Mouse (Mus musculus): ENCODE measurements at regions not wholly inside any gene's neighbourhood (a gene's known extent, or its start where the extent isn't known, plus 50 kb on each side); places are given as distances from the start of the nearest gene placed in this dataset.

GRCm38 (mm10) chr13:69182478-69182877, 183.1 kb upstream of the Adcy2 start:
- DNase-seq (ENCODE audit: low spot score in 2 of 2), result no peak

DNA sequence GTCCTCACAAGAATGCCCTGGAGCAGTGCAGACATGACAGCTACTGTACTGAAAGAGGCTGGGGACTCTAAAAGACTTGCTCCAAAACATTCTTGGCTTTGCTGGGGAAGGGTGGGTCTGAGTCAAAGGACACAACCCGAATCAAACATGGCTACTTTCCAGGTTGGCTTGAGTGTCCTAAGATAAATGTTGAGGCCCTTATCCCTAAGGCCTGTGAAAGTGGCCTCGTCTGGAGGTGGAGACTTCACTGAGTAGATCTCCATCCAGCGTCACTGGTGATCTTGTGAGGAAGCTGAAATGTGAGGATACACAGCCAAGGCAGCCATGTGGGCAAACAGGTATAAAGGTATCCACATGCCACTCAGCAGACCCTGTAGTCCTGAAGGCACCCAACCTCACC, 191.3 kb upstream of the Adcy2 start:
- no peak for DNase-seq (ENCODE audit: low spot score in 2 of 2)

DNA sequence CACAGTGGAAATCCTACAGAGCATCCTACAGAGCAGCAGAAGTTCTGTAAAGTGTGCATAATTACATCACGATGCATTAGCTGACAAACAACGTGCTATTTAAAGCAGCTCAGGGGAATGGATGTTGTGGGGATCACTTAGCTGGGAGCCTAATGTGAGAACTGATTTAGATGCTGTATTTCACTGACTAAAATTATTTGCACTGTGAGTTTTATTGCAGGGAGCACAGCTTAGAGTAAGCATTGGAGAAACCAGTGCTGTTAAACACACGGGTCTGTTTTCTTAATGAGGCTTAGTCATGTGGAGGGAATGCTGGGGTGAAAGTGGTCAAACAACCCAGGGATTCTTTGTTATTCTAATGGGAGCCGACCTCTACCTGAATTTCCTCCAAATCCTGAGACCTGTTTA, 197.1 kb upstream of the Adcy2 start:
- no peak for DNase-seq (ENCODE audit: low spot score in 2 of 2)

DNA sequence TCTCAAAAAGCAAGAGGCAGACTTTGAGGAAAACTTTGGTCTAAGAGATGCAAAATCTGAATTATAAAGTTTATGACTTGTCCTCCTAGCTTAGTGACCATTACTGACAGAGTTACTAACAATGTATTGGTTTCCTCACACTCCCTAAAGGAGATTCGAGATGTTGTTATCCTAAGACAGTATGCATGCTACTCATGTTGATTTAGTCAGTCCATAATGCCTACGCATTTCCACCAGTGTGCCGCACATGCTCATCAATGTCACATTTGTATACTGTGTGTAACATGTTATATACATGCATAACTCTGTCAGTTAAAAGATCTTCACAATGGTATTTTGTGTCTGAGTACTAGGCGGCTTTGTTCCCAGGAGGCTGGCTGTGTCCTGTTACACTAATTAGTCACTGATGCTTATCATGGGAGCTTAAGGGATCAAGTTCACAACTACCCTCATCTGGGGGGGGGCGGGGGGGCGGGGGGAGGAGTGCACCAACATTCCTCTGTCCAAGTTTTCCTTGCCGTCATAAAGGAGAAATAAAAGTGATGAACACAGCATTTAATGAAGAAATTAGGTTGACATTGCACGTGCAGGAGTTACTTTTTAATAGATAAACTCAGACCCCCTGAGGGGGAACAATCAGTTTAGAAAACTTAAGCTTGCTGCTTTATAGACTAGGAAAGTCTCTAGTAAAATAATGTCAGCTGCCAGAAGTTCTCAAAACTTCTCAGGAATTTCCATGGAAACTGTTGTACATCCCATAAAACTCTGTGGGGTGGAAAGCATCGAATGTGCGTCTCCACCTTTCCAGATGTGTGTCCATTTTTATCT, 208.6 kb upstream of the Adcy2 start:
- no peak for DNase-seq (ENCODE audit: low spot score in 2 of 2)

DNA sequence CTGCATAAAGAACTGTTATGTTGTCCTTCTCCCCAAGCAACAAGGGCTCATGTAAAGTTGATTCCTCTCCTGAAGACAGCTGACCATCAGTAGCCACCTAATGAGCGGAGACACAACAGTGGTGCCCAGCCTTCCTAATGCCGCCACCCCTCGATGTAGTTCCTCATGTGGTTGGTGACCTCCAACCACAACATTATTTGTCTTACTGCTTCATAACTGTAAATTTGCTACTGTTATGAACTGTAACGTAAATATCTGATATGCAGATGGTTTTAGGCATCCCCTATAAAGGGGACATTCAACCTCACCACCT, 209.2 kb upstream of the Adcy2 start:
- DNase-seq (ENCODE audit: low spot score in 2 of 2), result no peak

- DNase-seq (ENCODE audit: low spot score in 2 of 2), result no peak
Measured at GRCm38 (mm10) chr13:69216579-69216978, 217.2 kb upstream of the Adcy2 start.

GRCm38 (mm10) chr13:69220425-69220824, 221.1 kb upstream of the Adcy2 start:
- DNase-seq (ENCODE audit: low spot score in 2 of 2), result no peak

DNA sequence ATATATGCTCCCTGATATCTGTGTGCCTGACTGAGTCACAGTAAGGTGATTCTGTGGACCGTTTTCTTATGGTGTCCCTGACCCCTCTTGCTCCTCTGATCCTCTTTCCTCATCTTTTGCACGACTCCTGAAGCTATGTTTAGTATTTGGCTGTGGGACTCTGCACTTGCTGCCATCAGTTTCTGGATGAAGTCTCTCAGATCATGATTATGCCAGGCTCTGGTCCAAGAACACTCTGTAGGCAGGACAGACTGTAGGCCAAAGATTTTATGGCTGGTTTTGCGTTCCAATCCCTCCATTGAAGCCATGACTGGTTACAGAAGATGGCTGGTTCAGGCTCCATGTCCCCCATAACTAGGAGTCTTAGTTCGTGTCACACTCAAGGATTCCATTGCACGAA, 227.2 kb upstream of the Adcy2 start:
- no peak for DNase-seq (ENCODE audit: low spot score in 2 of 2)

- DNase-seq (ENCODE audit: low spot score in 2 of 2), result no peak
Measured at GRCm38 (mm10) chr13:69230361-69230943, 231.1 kb upstream of the Adcy2 start.

DNA sequence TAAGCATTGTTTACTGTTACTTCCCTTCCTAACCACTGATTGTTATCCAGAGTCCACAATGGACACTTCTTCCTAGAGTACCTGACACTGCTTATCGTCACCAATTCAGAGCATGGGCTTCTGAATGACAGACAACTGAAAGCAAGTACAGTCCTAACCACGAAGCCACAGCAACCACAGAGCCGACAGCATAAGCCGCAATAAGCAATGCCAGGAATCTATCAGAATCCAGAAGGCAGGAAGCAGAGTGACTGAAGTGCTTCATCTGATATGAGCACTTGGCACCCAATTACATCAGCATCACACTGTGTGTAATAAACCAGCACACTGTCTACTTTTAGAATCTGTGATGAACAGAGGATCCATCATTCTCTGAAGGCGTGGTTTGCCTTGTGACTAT, 237.0 kb upstream of the Adcy2 start:
- no peak for DNase-seq (ENCODE audit: low spot score in 2 of 2)

GRCm38 (mm10) chr13:69237918-69238317, 238.6 kb upstream of the Adcy2 start:
- no peak for DNase-seq (ENCODE audit: low spot score in 2 of 2)

DNA sequence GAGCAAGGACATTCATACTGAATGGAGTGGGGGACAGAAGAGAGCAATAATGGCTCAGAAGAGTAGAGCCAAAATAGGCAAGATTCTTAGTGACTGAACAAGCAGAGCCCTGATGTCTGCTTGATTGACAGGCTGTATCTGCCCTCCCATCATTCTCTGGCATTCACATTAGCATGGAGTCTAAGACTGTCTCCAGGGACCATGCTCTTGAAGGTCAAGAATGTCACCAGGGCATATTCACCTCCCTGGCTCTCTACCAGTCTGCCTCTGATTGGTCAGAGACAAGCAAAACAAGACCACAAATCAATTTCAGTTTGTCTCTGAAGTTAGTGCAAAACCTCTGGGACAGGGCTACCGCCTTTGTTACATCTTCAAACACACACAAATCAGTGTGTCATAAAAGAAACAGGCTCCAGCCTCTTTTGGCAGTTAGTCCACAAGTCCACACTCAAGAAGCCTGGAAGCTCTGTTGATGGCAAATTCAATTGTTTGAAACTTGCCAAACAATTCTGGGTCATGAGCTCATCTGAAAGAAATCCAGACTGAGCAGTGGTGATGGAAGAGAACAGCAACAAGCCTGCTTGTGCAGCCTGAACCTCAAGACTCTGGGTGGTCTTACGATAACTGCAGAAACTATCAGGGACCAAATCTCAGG, 240.0 kb upstream of the Adcy2 start:
- DNase-seq (ENCODE audit: low spot score in 2 of 2), result no peak

- no peak for DNase-seq (ENCODE audit: low spot score in 2 of 2)
Measured at GRCm38 (mm10) chr13:69242544-69243296, 243.4 kb upstream of the Adcy2 start.

GRCm38 (mm10) chr13:69250334-69251129, 251.2 kb upstream of the Adcy2 start:
- DNase-seq (ENCODE audit: low spot score in 2 of 2), result no peak

GRCm38 (mm10) chr13:69251130-69251561, 251.8 kb upstream of the Adcy2 start:
- DNase-seq (ENCODE audit: low spot score in 2 of 2), result no peak

DNA sequence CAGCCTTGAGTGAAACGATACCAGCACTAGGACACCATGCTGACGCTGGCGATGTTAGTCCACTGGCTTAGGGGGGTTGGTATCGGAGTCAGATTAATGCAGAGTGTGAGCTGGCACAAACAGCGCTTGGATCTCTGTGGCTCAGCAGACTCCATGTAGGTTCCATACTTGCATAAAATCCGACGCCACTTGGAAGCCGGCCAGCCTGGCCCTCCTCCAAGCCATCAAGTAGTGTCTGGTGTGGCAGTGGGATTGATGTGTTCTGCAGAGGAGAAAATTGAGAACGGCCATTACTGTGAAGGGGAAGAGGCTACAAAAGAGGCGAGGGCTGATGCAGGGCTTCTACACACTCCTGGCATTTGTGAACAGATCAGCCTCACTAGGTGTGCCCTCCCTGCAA, 253.0 kb upstream of the Adcy2 start:
- no peak for DNase-seq (ENCODE audit: low spot score in 2 of 2)

DNA sequence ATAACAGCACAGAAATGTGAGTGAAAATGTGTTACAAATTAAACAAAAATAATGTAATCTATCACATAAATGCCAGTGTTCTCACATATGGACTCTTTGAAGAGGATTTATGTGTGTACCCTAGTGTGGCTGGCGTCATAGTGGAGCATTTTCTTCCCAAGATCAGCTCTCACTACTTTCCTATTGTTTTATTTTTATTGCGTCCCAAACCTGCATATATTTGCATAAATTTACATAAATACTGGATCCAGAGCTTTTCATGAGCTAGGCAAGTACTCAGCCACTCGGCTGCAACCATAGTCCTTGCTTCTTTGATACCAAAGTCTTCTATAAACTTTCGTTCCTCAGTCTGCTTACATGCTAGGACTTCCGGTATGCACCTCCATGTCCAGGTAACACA, 261.1 kb upstream of the Adcy2 start:
- DNase-seq (ENCODE audit: low spot score in 2 of 2), result no peak

DNA sequence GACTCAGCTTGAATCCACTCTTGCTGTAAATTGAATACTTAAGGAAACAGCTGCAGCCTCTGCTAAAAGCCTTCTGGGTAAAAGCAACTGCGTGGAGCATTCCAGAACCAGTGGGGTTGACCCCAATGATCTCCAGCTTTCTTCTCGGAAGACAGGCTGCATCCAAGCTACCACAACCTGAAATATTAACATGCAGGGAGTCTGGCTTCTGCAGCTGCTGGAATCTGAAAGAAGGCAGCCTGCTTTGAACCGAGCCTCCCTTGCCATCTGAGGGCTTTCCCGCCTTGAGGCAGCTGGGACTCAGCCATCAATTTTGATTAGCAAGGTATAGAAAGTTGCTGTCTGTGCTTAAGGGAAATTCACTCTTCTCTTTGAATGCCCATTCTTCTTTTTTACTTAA, 261.6 kb upstream of the Adcy2 start:
- DNase-seq (ENCODE audit: low spot score in 2 of 2), result no peak

- no peak for DNase-seq (ENCODE audit: low spot score in 2 of 2)
Measured at GRCm38 (mm10) chr13:69263722-69264121, 264.4 kb upstream of the Adcy2 start.

DNA sequence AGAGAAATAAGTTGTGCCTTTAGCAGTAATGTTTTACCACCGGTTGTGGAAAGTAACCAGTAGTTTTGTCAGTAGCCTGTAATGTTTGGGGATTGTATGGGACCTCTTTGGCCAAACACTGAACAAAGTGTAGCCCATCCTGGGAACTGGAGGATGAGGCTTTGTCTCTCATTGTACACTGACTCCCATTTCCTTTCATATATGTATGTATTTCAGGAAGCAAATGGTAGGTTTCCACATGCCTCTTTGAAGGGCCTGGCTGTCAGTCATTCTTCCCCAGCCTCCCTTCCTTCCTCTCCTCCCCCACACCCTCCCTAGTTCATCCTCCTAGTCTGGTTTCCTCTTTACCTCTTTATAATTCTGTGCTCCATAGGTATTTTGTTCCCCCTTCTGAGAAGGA, 266.7 kb upstream of the Adcy2 start:
- no peak for DNase-seq (ENCODE audit: low spot score in 2 of 2)

DNA sequence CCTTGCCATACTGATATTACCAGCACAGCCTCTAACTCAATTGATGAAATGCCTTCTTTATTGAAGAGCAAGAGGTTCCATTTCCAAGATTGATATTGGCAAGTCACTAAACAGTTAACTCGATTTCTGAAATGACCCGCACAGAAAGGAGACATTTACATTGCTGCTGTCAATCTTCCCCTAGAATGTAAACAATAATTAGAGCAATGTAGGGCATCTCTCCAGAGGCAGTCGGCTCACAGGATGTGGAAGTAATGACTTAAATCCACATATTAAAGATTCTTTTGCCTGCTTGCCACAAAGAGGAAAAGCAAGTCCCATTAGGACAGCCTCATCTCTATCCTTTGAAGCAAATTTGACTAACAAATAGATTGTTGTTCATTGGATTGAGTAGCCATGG, 261.0 kb upstream of the Nsun2 start:
- no peak for DNase-seq (ENCODE audit: low spot score in 2 of 2)
